Mouse (Mus musculus): ENCODE results near the gene Cptp.

Cptp gene

GRCm38 (mm10) chr4:155869317-155870033, at the start of gene Cptp, which contains the start of gene Ints11:
Cptp (minus strand) TSS chr4:155869440.
Ints11 (plus strand) TSS chr4:155869546.
- peak; percentile 97 to 98 for DNase-seq

- no peak for DNase-seq
Measured at GRCm38 (mm10) chr4:155908751-155909150, 39.5 kb upstream of the Cptp start.

GRCm38 (mm10) chr4:155908281-155908680, 39.0 kb upstream of the Cptp start:
- DNase-seq, result peak in 1 of 2 experiments; percentile 0

GRCm38 (mm10) chr4:155907003-155907402, 37.8 kb upstream of the Cptp start:
- DNase-seq, result peak in 1 of 2 experiments; percentile 1

GRCm38 (mm10) chr4:155906125-155906524, 36.9 kb upstream of the Cptp start:
- DNase-seq, result no peak

- DNase-seq, result no peak
Measured at GRCm38 (mm10) chr4:155905634-155906033, 36.4 kb upstream of the Cptp start.

GRCm38 (mm10) chr4:155904318-155905102, 35.3 kb upstream of the Cptp start:
- DNase-seq, result peak in 1 of 2 experiments; percentile 68

GRCm38 (mm10) chr4:155903246-155903645, 34.0 kb upstream of the Cptp start:
- DNase-seq, result no peak

GRCm38 (mm10) chr4:155901205-155901604, 32.0 kb upstream of the Cptp start:
- DNase-seq, result peak; percentile 49 to 64

GRCm38 (mm10) chr4:155899355-155899754, 30.1 kb upstream of the Cptp start:
- DNase-seq, result no peak

GRCm38 (mm10) chr4:155898318-155898717, 29.1 kb upstream of the Cptp start:
- DNase-seq, result no peak

GRCm38 (mm10) chr4:155896461-155896860, 27.2 kb upstream of the Cptp start:
- DNase-seq, result no peak

GRCm38 (mm10) chr4:155895826-155896225, 26.6 kb upstream of the Cptp start:
- DNase-seq, result peak in 1 of 2 experiments; percentile 1

GRCm38 (mm10) chr4:155895216-155895615, 26.0 kb upstream of the Cptp start:
- DNase-seq, result peak; percentile 64 to 76

GRCm38 (mm10) chr4:155894311-155894881, 25.2 kb upstream of the Cptp start:
- peak; percentile 66 to 73 for DNase-seq

GRCm38 (mm10) chr4:155893212-155893690, 24.0 kb upstream of the Cptp start:
- DNase-seq, result no peak

- DNase-seq, result peak; percentile 30 to 55
Measured at GRCm38 (mm10) chr4:155892438-155893211, 23.4 kb upstream of the Cptp start.

- DNase-seq, result peak; percentile 80 to 93
Measured at GRCm38 (mm10) chr4:155892017-155892416, 22.8 kb upstream of the Cptp start.

GRCm38 (mm10) chr4:155891551-155892001, 22.3 kb upstream of the Cptp start, which contains the start of the genes Pusl1 and Acap3:
Pusl1 (minus strand) TSS chr4:155891781.
Acap3 (plus strand) TSS chr4:155891822.
- DNase-seq, result peak; percentile 96 to 99

- DNase-seq, result peak in 1 of 2 experiments; percentile 52
Measured at GRCm38 (mm10) chr4:155891011-155891471, 21.8 kb upstream of the Cptp start.

- DNase-seq, result no peak
Measured at GRCm38 (mm10) chr4:155889316-155889715, 20.1 kb upstream of the Cptp start.

- DNase-seq, result no peak
Measured at GRCm38 (mm10) chr4:155888181-155888580, 18.9 kb upstream of the Cptp start.
